Mouse (Mus musculus) embryonic facial prominence, embryonic 14.5 days (tissue): ENCODE data around the gene Ptprj. TPM values are rescaled to one million over a fixed set of nuclear protein-coding genes. Genes with fewer than 3 reads are reported as not detected.
A peak's percentile ranks its signal among the peaks of the same experiment; 100 is the strongest.

ENCODE experiments used
- ATAC-seq: fragments of 200-750 bp; cut with Nextera tagmentation; 2 replicates; pipeline ENCODE4 v1.8.0; 2017; ENCODE audit warnings: low read depth, moderate number of reproducible peaks, moderate TSS enrichment
- DNase-seq: peaks from one replicate; pipeline ENCODE4 v3.0.0-alpha.2; 2015; ENCODE audit warnings: low spot score
- H3K27ac ChIP-seq: fragments of 300-500 bp; sonication (generic); replicated peaks from 2 replicates; pipeline ENCODE4 v1.5.1; 2014; ENCODE audit warnings: low read depth, mild to moderate bottlenecking, low read length, moderate library complexity
- H3K27me3 ChIP-seq: fragments of 300-500 bp; sonication (generic); replicated peaks from 2 replicates; pipeline ENCODE4 v1.6.1; 2014; ENCODE audit warnings: low read length; ENCODE audit not compliant: control insufficient read depth, insufficient read depth
- H3K36me3 ChIP-seq: fragments of 300-500 bp; sonication (generic); 2 replicates; pipeline ENCODE4 v1.6.1; 2014; ENCODE audit warnings: low read length, mixed read lengths; ENCODE audit not compliant: control insufficient read depth, insufficient read depth
- H3K4me1 ChIP-seq: fragments of 300-500 bp; sonication (generic); 2 replicates; pipeline ENCODE4 v1.6.1; 2014; ENCODE audit warnings: antibody characterized with exemption, low read length; ENCODE audit not compliant: control insufficient read depth, insufficient read depth
- H3K4me2 ChIP-seq: fragments of 300-500 bp; sonication (generic); 2 replicates; pipeline ENCODE4 v1.6.1; 2014; ENCODE audit warnings: low read depth, mild to moderate bottlenecking, low read length, moderate library complexity, mixed read lengths
- H3K4me3 ChIP-seq: fragments of 300-500 bp; sonication (generic); 2 replicates; pipeline ENCODE4 v1.5.1; 2014; ENCODE audit warnings: low read depth, mild to moderate bottlenecking, low read length
- H3K9ac ChIP-seq: fragments of 300-500 bp; sonication (generic); 2 replicates; pipeline ENCODE4 v1.6.1; 2014; ENCODE audit warnings: low read depth, mild to moderate bottlenecking, low read length, moderate library complexity, mixed read lengths
- H3K9me3 ChIP-seq: fragments of 300-500 bp; sonication (generic); 2 replicates; pipeline ENCODE4 v1.6.1; 2016; ENCODE audit warnings: low read length; ENCODE audit not compliant: control insufficient read depth
- WGBS: fragments of 180-500 bp; shearing (Covaris S2); extraction: QIAGEN DNeasy Blood & Tissue Kit; methylation state at CpG from one replicate; pipeline ENCODE4 v1.1.7; 2014; 5-methylcytosine and 5-hydroxymethylcytosine counted together
- polyA plus RNA-seq: library from polyadenylated mRNA; unstranded; fragments of >200 nt; fragmentation: Nextera tagmentation; extraction: Ambion mirVana; gene quantifications from 2 replicates; pipeline ENCODE4 v1.2.1, GENCODE M21; 2014

Ptprj gene
- 4.1 and 4.4 TPM in 2 replicates for polyA plus RNA-seq

DNA sequence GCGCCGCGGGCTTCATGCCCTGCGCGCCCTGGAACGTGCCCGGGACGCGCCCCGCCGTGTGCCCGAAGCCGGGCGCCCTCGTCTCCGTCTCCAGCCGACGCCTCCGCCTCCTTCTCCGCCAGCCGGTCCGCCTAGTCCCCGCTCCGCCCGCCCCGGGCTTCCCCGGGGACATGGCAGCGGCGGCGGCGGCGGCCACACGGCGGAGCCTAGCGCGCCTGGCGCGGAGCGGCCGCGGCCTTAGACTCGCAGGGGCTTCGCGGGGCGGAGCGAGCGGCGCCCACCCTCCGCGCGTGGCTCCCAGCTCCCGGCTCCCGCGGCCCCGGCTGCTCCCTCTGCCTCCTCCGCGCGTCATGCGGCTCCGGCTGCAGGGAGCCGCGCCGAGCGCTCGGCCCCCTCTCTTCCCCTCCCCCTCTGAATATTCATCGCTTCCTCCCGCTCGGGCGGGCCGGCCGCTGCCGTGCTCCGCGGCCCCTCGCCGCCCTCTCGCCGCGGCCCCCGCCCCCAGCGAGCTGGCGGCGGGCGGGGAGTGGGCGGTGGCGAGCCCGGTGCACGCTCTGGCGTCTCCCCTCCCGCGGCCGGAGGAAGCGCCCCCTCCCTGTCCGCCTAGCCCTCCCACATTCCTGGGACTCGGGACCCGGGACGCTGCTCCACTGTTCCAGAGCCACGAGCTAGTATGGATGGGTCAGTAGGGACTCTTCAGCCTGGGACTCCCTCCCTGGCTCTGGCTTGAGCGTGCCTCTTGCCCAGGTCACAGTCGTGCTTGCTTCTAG lies at the start of gene Ptprj:
Gene Ptprj (minus strand): TSS at position 412 of the 770 bp plus-strand sequence.
- H3K9ac ChIP-seq = peak within 1 kb of the TSS; percentile 84
- DNase-seq (peak; percentile 80), ATAC-seq (peak; percentile 92)
- H3K27ac ChIP-seq = peak within 1 kb of the TSS; percentile 79
- peak within 1 kb of the TSS; percentile 98 for H3K4me2 ChIP-seq
- H3K27me3 ChIP-seq = no peaks in the 10 kb centered on the region
- H3K9me3 ChIP-seq = no peaks in the 10 kb centered on the region
- WGBS = 0% methylated on average over 1 of the region's 100 CpGs
- peaks cover 5% of the 10 kb centered on the region; the same call in 1 of the 2 replicates for H3K4me1 ChIP-seq
- peak within 1 kb of the TSS; percentile 80 for H3K4me3 ChIP-seq
- no peaks in the 10 kb centered on the region for H3K36me3 ChIP-seq

DNA sequence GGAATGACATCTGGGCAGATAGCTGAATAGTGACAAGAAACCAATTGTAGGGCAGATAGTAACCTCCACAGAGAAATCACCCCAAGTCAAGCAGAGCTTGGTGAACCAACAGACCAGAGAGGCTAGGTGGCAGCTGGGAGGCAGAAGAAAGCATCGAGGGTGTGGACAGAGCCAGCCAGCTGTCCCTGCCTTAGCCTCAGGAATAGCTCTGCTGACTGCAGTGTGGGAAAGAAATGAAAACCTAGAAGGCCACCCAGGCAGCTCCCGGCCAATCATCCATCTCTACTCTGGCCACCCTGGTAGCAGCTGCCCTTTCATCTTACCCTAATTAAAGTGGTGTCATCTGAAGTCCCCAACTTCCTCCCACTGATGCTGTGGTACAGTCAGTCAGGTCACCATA lies 49.1 kb upstream of the Ptprj start:
- no peak overlapping the region for H3K9ac ChIP-seq
- H3K36me3 ChIP-seq = no peaks in the 10 kb centered on the region
- no peak overlapping the region for H3K27ac ChIP-seq
- DNase-seq (peak; percentile 38), ATAC-seq (peak; percentile 47)
- H3K27me3 ChIP-seq = no peaks in the 10 kb centered on the region
- no peak overlapping the region for H3K4me3 ChIP-seq
- 0 out of 2 replicates have a peak, but pooled peaks cover 4% of the 10 kb centered on the region for H3K4me1 ChIP-seq
- 33% methylated on average over 2 of the region's 2 CpGs for WGBS
- H3K4me2 ChIP-seq = no peak overlapping the region
- no peaks in the 10 kb centered on the region for H3K9me3 ChIP-seq

DNA sequence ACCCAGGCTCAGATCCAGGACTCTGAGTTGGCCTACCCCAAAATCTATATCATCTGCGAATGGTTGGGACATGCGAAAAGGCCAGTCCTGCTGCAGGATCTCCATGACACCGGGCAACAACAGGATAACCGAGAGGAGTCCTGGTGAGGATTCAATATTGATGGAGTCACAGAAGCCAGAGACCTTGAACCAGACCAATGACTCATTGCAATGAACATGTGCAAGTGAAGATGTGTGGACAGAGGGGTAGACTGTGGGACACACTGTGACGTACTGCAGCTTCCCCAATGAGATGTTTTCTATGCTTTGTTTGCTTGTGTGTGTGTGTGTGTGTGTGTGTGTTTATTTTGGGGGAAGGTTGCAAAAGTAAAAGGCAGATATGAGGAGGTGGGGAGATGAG lies 47.8 kb upstream of the Ptprj start:
- ATAC-seq (no peak), DNase-seq (no peak)
- WGBS = 92% methylated on average over 5 of the region's 5 CpGs
- no peaks in the 10 kb centered on the region for H3K27me3 ChIP-seq
- no peak overlapping the region for H3K9ac ChIP-seq
- no peak overlapping the region for H3K27ac ChIP-seq
- no peak overlapping the region for H3K4me3 ChIP-seq
- H3K4me1 ChIP-seq = 0 out of 2 replicates have a peak, but pooled peaks cover 4% of the 10 kb centered on the region
- no peak overlapping the region for H3K4me2 ChIP-seq
- H3K9me3 ChIP-seq = no peaks in the 10 kb centered on the region
- no peaks in the 10 kb centered on the region for H3K36me3 ChIP-seq

DNA sequence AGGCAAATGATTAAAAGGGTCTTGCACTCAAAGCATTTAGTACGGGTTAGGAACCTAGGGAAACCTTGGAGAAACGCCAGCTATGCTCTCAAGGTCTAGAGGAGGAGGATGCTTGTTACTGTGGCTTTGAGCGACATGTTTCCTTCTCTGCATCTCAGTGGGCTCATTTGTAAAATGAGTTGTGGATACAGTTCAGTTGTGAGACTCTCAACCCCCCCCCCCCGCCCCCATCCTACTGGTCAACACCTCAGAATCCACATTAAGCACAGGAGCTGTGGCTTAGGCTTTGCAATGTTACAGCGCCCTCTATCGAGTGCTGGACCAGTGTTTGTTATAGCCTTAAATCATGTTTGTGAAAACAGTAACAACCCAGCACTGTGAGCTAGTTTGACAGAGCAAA lies 44.5 kb upstream of the Ptprj start:
- Histone ChIP-seq H3K4me2 (no peak overlapping the region), H3K4me3 (no peak overlapping the region), H3K27ac (no peak overlapping the region), H3K4me1 (no peaks in the 10 kb centered on the region), H3K9me3 (no peaks in the 10 kb centered on the region), H3K27me3 (no peaks in the 10 kb centered on the region), H3K36me3 (no peaks in the 10 kb centered on the region), H3K9ac (no peak overlapping the region)
- ATAC-seq (peak; percentile 67; the same call in 1 of the 2 replicates), DNase-seq (peak; percentile 79)
- WGBS = 8% methylated on average over 6 of the region's 6 CpGs

DNA sequence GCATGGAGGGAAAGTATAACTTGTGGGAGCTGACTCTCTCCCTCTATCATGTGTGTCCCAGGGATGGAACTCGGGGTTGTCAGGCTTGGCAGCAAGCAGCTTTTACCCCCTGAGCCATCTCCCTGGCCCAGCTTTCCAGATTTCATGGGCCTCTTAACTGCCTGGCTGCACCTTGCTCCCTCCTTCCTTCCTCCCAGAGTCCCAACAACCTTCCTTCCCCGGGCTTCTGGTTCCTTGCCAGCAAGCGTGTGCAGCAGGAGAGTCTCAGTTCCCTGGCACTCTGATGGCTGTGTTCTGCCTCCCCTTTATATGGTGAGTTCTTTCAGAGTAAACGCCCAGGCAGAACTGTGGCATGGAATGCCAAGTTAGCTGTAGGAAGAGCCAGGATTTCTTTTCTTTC lies 43.9 kb upstream of the Ptprj start:
- Histone ChIP-seq H3K4me1 (no peaks in the 10 kb centered on the region), H3K9ac (no peak overlapping the region), H3K27me3 (no peaks in the 10 kb centered on the region), H3K4me3 (no peak overlapping the region), H3K9me3 (no peaks in the 10 kb centered on the region), H3K36me3 (no peaks in the 10 kb centered on the region), H3K27ac (no peak overlapping the region), H3K4me2 (no peak overlapping the region)
- DNase-seq = peak; percentile 59
- WGBS = 27% methylated on average over 4 of the region's 4 CpGs
- no peak for ATAC-seq

DNA sequence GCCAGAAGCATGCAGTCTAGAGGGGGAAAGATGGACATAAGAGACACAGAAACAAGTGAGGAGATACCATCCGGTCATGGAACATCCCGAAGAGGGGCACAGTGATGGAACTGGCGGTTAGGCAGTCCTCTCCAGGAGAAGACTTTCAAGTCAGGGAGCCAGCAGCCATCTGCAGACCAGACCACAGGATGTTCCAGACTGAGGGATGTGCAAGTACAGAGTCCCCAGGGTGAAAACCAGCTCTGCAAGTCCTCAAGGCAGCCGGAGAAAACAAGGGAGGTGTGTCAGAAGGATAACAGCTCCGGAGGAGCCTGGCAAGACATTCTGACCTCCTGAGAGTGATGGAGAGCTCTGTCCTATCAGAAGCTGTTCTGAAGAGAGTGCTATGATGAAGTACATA lies 40.4 kb upstream of the Ptprj start:
- Histone ChIP-seq H3K4me3 (no peak overlapping the region), H3K4me1 (no peaks in the 10 kb centered on the region), H3K9me3 (no peaks in the 10 kb centered on the region), H3K27me3 (no peaks in the 10 kb centered on the region), H3K36me3 (no peaks in the 10 kb centered on the region), H3K9ac (no peak overlapping the region), H3K4me2 (no peak overlapping the region), H3K27ac (no peak overlapping the region)
- no peak for DNase-seq
- ATAC-seq = no peak
- WGBS = 63% methylated on average over 5 of the region's 5 CpGs

DNA sequence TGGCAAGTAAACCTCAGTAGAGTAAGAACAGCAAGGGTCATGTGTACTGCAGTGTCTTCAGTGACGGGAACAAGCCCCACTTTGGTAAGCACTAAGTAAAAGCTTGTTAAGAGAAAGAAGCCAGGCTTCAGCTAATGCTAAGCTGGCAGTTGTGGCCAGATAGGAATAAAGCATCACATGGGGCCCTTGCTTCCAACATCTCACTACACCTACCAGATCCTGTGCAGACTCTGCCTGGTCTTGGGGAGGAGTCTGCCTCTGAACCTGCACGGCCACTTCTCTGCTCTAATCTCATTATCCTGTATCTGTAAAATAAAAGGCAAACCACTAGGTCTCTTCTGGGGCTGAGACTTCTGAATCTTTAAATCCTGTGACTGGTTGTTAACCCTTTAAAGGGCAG lies 39.2 kb upstream of the Ptprj start:
- Histone ChIP-seq H3K9me3 (no peaks in the 10 kb centered on the region), H3K36me3 (no peaks in the 10 kb centered on the region), H3K4me3 (no peak overlapping the region), H3K27ac (no peak overlapping the region), H3K27me3 (no peaks in the 10 kb centered on the region), H3K9ac (no peak overlapping the region), H3K4me1 (no peaks in the 10 kb centered on the region), H3K4me2 (no peak overlapping the region)
- no peak for DNase-seq
- WGBS = 40% methylated on average over 2 of the region's 2 CpGs
- ATAC-seq = no peak; the same call in 1 of the 2 replicates

DNA sequence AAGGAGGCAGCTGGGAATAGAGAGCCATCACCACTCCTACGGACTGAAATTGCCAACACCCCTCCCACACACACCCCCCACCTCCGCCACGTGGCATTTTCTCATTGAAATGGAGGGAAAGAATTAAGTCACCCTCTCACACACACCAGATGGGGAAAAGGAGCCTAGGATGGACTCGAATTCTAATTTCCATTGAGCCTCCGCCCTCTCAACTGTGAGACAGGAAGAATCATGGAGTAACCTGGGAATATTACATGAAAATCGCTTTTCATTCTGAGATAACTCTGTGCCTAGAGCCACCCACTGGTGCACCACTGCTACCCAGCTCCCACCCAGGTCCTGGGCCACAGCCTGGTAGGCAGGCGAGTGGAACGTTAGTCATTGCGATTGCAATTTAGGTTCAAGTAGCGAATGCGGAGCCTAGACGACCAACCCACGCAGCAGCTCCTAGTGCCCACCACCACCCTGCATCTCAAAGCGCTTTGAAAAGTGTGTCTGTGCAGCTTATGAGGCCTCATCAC lies 34.3 kb upstream of the Ptprj start:
- no peaks in the 10 kb centered on the region for H3K9me3 ChIP-seq
- H3K9ac ChIP-seq = no peak overlapping the region
- WGBS = 85% methylated on average over 14 of the region's 14 CpGs
- H3K27ac ChIP-seq = no peak overlapping the region
- no peaks in the 10 kb centered on the region for H3K4me1 ChIP-seq
- no peak for ATAC-seq
- no peaks in the 10 kb centered on the region for H3K36me3 ChIP-seq
- H3K4me3 ChIP-seq = no peak overlapping the region
- DNase-seq = no peak
- H3K27me3 ChIP-seq = no peaks in the 10 kb centered on the region
- no peak overlapping the region for H3K4me2 ChIP-seq

DNA sequence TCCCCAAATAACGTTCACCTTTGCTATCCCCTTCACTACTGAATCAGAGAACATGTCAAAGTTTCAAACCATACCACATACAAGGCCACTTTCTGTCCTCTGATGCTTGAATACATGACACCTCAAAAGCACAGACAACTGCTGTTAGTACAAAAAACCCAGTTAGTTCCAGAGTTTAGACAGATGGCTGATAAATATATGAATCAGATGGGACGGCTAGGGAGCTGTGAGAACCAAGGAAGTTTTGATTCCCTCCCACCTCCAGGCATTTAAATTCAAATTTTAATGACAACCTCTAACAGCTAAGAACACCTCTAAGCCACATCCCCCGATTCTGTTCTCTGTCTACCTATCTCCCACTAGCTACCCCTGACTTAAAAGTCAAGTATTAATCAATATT lies 33.1 kb upstream of the Ptprj start:
- Histone ChIP-seq H3K4me2 (no peak overlapping the region), H3K36me3 (no peaks in the 10 kb centered on the region), H3K9ac (no peak overlapping the region), H3K4me3 (no peak overlapping the region), H3K27me3 (no peaks in the 10 kb centered on the region), H3K27ac (no peak overlapping the region), H3K4me1 (no peaks in the 10 kb centered on the region), H3K9me3 (no peaks in the 10 kb centered on the region)
- ATAC-seq (no peak), DNase-seq (no peak)
- 67% methylated on average over 3 of the region's 3 CpGs for WGBS
